Mouse (Mus musculus) lung, postnatal 0 days (tissue): ENCODE measurements around the gene Gm17087. TPM values are rescaled to one million over a fixed set of nuclear protein-coding genes. Genes with fewer than 3 reads are reported as not detected.

Experiments used
- ATAC-seq: fragments of 200-750 bp; cut with Nextera tagmentation; 2 replicates; pipeline ENCODE4 v1.8.0; 2017; ENCODE audit warnings: moderate library complexity
- DNase-seq: peaks from one replicate; pipeline ENCODE4 v3.0.0-alpha.2; 2016; ENCODE audit warnings: low spot score
- H3K27ac ChIP-seq: fragments of 300-500 bp; sonication (generic); 2 replicates; pipeline ENCODE4 v1.5.1; 2014; ENCODE audit warnings: antibody characterized with exemption, mild to moderate bottlenecking, low read length, mixed read lengths
- H3K27me3 ChIP-seq: fragments of 300-500 bp; sonication (generic); replicated peaks from 2 replicates; pipeline ENCODE4 v1.6.1; 2014; ENCODE audit warnings: low read length, mixed read lengths; ENCODE audit not compliant: insufficient read depth
- H3K36me3 ChIP-seq: fragments of 300-500 bp; sonication (generic); 2 replicates; pipeline ENCODE4 v1.6.1; 2014; ENCODE audit warnings: low read length, mixed read lengths; ENCODE audit not compliant: insufficient read depth
- H3K4me1 ChIP-seq: fragments of 300-500 bp; sonication (generic); 2 replicates; pipeline ENCODE4 v1.6.1; 2014; ENCODE audit warnings: antibody characterized with exemption, low read depth, low read length, mixed read lengths; ENCODE audit not compliant: insufficient read depth
- H3K4me2 ChIP-seq: fragments of 300-500 bp; sonication (generic); replicated peaks from 2 replicates; pipeline ENCODE4 v1.6.1; 2014; ENCODE audit warnings: low read depth, mild to moderate bottlenecking, low read length, moderate library complexity, mixed read lengths
- H3K4me3 ChIP-seq: fragments of 300-500 bp; sonication (generic); 2 replicates; pipeline ENCODE4 v1.5.1; 2014; ENCODE audit warnings: low read depth, low read length
- H3K9ac ChIP-seq: fragments of 300-500 bp; sonication (generic); replicated peaks from 2 replicates; pipeline ENCODE4 v1.6.1; 2014; ENCODE audit warnings: low read depth, mild to moderate bottlenecking
- H3K9me3 ChIP-seq: fragments of 300-500 bp; sonication (generic); 2 replicates; pipeline ENCODE4 v1.6.1; 2016; ENCODE audit warnings: low read length, mixed read lengths
- CTCF ChIP-seq: IDR thresholded peaks from 2 replicates; pipeline ENCODE4 v1.5.1; 2016; ENCODE audit warnings: antibody characterized with exemption, mild to moderate bottlenecking
- EP300 ChIP-seq: IDR thresholded peaks from 2 replicates; pipeline ENCODE4 v1.6.1; 2016; ENCODE audit warnings: antibody characterized with exemption, mild to moderate bottlenecking, control low read depth
- WGBS: fragments of 180-500 bp; shearing (Covaris S2); extraction: QIAGEN DNeasy Blood & Tissue Kit; methylation state at CpG from one replicate; pipeline ENCODE4 v1.1.7; 2014; 5-methylcytosine and 5-hydroxymethylcytosine counted together
- polyA plus RNA-seq: library from polyadenylated mRNA; unstranded; fragments of >200 nt; fragmentation: Nextera tagmentation; extraction: Ambion mirVana; gene quantifications from 2 replicates; pipeline ENCODE4 v1.2.1, GENCODE M21; 2015

The Gm17087 gene
- polyA plus RNA-seq, 1 experiment from 2014 or later: not detected

- DNase-seq (no peak), ATAC-seq (no peak)
- Histone ChIP-seq H3K36me3 (no peaks in the 10 kb centered on the region), H3K9ac (no peak overlapping the region), H3K4me1 (no peaks in the 10 kb centered on the region), H3K9me3 (no peaks in the 10 kb centered on the region), H3K4me2 (no peak overlapping the region), H3K27ac (no peak overlapping the region), H3K27me3 (no peaks in the 10 kb centered on the region), H3K4me3 (no peak overlapping the region)
- TF ChIP-seq CTCF (no peak), EP300 (no peak)
- 79% methylated on average over 8 of the region's 8 CpGs for WGBS
Measured at GRCm38 (mm10) chr17:8557926-8558325, 8.8 kb downstream of the Gm17087 start.

- H3K4me1 ChIP-seq: no peaks in the 10 kb centered on the region
- no peak for TF ChIP-seq EP300
- no peak overlapping the region for H3K4me3 ChIP-seq
- DNase-seq: no peak
- no peak overlapping the region for H3K27ac ChIP-seq
- no peak for ATAC-seq
- 64% methylated on average over 6 of the region's 6 CpGs for WGBS
- no peaks in the 10 kb centered on the region for H3K9me3 ChIP-seq
- H3K4me2 ChIP-seq: no peak overlapping the region
- no peak overlapping the region for H3K9ac ChIP-seq
- no peaks in the 10 kb centered on the region for H3K27me3 ChIP-seq
- no peaks in the 10 kb centered on the region for H3K36me3 ChIP-seq
Measured at GRCm38 (mm10) chr17:8556223-8556622, 10.5 kb downstream of the Gm17087 start.

DNA sequence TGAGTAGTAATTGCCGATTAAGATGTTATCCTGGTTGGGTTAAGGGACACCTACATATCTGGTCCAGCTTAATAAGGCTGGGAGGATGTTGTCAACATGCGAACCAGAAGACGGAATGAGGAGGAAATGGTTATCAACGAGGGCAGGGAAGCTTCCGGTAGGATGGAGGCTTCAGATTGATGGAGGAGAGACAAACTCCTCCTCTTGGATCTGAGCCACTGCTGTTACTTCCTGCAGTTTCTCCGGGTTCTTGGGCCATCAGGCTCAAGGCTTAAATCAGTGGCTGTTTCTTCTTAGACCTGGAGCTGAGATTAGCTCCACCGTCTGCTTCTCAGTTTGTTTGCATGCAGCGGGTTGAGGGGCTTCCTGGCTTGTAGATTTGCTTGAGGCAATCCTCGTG lies 11.0 kb downstream of the Gm17087 start:
- Histone ChIP-seq H3K4me2 (no peak overlapping the region), H3K36me3 (no peaks in the 10 kb centered on the region), H3K4me1 (no peaks in the 10 kb centered on the region), H3K9ac (no peak overlapping the region), H3K27me3 (no peaks in the 10 kb centered on the region), H3K27ac (no peak overlapping the region), H3K9me3 (no peaks in the 10 kb centered on the region), H3K4me3 (no peak overlapping the region)
- TF ChIP-seq CTCF: no peak
- no peak for TF ChIP-seq EP300
- 57% methylated on average over 9 of the region's 9 CpGs for WGBS
- DNase-seq: no peak
- no peak for ATAC-seq

DNA sequence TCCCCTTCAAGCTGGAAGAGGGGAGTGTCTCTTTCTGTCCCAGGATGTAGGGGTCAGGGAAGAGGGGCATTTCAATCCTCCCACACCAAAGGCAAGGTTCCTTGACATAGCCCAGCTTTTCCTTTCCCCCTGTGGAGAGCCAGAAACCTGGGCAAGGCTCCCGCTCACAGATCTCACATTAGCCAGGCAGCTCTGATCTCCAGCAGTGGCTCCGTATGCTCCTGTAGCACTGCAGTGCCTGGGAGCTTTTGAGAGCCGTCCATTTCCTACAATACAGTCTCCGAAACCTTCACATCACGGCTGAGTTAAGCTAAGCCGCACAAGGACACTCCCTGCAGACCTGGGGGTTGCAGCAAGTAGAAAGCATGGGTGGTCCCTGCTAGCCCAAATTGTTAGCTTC lies 12.5 kb downstream of the Gm17087 start:
- no peak overlapping the region for H3K27ac ChIP-seq
- TF ChIP-seq EP300 (no peak), CTCF (no peak)
- 82% methylated on average over 6 of the region's 6 CpGs for WGBS
- no peak overlapping the region for H3K4me2 ChIP-seq
- no peaks in the 10 kb centered on the region for H3K4me1 ChIP-seq
- H3K36me3 ChIP-seq: no peaks in the 10 kb centered on the region
- no peak for ATAC-seq
- DNase-seq: no peak
- H3K9me3 ChIP-seq: no peaks in the 10 kb centered on the region
- no peaks in the 10 kb centered on the region for H3K27me3 ChIP-seq
- H3K4me3 ChIP-seq: no peak overlapping the region
- H3K9ac ChIP-seq: no peak overlapping the region

DNA sequence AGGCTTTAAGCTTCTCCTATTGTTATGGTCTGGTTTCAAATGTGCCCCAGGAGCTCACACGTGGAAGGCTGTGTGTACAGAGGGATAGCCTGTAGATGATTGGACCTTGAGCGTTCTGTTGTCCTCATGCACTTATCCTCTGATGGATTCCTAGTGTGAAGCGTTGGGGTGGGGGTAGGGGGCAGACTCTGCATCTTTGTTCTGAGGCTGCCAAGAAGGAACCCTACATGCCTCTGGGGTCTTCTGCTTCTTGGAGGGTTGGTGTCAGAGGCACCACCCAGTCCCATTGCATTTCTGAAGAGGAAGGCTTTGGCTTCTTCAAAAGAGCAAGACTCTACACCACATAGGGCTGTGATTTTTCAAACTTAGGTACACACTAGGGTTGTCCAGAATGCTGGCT lies 13.1 kb downstream of the Gm17087 start:
- Histone ChIP-seq H3K4me1 (no peaks in the 10 kb centered on the region), H3K4me2 (no peak overlapping the region), H3K9me3 (no peaks in the 10 kb centered on the region), H3K4me3 (no peak overlapping the region), H3K36me3 (no peaks in the 10 kb centered on the region), H3K27me3 (no peaks in the 10 kb centered on the region), H3K27ac (no peak overlapping the region), H3K9ac (no peak overlapping the region)
- DNase-seq (no peak), ATAC-seq (no peak)
- WGBS: 69% methylated on average over 3 of the region's 3 CpGs
- TF ChIP-seq CTCF (no peak), EP300 (no peak)

GRCm38 (mm10) chr17:8552346-8553035 lies 14.3 kb downstream of the Gm17087 start:
- Histone ChIP-seq H3K4me3 (no peak overlapping the region), H3K4me2 (no peak overlapping the region), H3K36me3 (no peaks in the 10 kb centered on the region), H3K9me3 (no peaks in the 10 kb centered on the region), H3K27ac (no peak overlapping the region), H3K9ac (no peak overlapping the region), H3K27me3 (no peaks in the 10 kb centered on the region), H3K4me1 (no peaks in the 10 kb centered on the region)
- DNase-seq (no peak), ATAC-seq (no peak)
- no peak for TF ChIP-seq EP300
- no peak for TF ChIP-seq CTCF
- 65% methylated on average over 8 of the region's 8 CpGs for WGBS

DNA sequence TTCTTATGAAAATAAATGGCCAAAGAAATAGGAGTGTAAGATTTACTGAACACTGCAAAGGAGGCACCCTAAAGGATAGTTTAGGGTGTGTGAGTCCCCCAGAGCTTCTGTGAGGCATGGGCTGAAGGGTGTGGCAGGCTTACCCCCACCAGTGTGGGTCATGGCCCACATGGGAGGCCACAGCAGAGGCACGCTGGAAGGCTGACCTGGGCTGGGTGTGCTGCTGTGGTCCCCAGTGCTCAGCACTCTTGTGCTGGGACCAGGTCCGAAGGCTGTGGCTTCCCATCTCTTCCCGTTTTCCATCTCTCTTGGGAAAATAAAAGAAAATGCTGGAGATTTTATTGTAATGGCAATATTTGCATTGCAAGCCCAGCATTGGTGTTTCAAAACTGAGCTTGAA lies 15.1 kb downstream of the Gm17087 start:
- H3K9ac ChIP-seq: no peak overlapping the region
- ATAC-seq: no peak
- no peak overlapping the region for H3K4me2 ChIP-seq
- H3K27ac ChIP-seq: no peak overlapping the region
- H3K4me3 ChIP-seq: no peak overlapping the region
- H3K4me1 ChIP-seq: no peaks in the 10 kb centered on the region
- no peak for TF ChIP-seq EP300
- no peak for TF ChIP-seq CTCF
- no peaks in the 10 kb centered on the region for H3K36me3 ChIP-seq
- 60% methylated on average over 3 of the region's 3 CpGs for WGBS
- H3K9me3 ChIP-seq: no peaks in the 10 kb centered on the region
- H3K27me3 ChIP-seq: no peaks in the 10 kb centered on the region
- no peak for DNase-seq
